Mouse (Mus musculus) macrophage (primary cell): ENCODE measurements around the gene Brd3. TPM values are rescaled to one million over a fixed set of nuclear protein-coding genes. Genes with fewer than 3 reads are reported as not detected.

ENCODE experiments used
- H3K27ac ChIP-seq: fragments of 350-480 bp; formaldehyde crosslinking; 2 replicates; pipeline ENCODE4 v1.9.0; 2021
- H3K36me3 ChIP-seq: fragments of 350-480 bp; formaldehyde crosslinking; 2 replicates; pipeline ENCODE4 v1.9.0; 2021; ENCODE audit errors: inconsistent target
- H3K4me3 ChIP-seq: fragments of 350-480 bp; formaldehyde crosslinking; 2 replicates; pipeline ENCODE4 v1.9.0; 2021; ENCODE audit errors: inconsistent target
- H3K79me2 ChIP-seq: fragments of 350-480 bp; formaldehyde crosslinking; 2 replicates; pipeline ENCODE4 v1.9.0; 2021; ENCODE audit errors: inconsistent target
- WGBS: methylation state at CpG from one replicate; pipeline ENCODE4 v1.1.7; 2026; ENCODE audit warnings: inconsistent platforms; ENCODE audit not compliant: missing documents; 5-methylcytosine and 5-hydroxymethylcytosine counted together
- polyA plus RNA-seq: library from polyadenylated mRNA; stranded (reverse); fragments of 250-400 nt; gene quantifications from 3 replicates; pipeline ENCODE4 v1.2.4, GENCODE M21; 2018; ENCODE audit warnings: inconsistent platforms

Brd3 gene
- polyA plus RNA-seq, 1 experiment from 2014 or later: 33.6 TPM

DNA sequence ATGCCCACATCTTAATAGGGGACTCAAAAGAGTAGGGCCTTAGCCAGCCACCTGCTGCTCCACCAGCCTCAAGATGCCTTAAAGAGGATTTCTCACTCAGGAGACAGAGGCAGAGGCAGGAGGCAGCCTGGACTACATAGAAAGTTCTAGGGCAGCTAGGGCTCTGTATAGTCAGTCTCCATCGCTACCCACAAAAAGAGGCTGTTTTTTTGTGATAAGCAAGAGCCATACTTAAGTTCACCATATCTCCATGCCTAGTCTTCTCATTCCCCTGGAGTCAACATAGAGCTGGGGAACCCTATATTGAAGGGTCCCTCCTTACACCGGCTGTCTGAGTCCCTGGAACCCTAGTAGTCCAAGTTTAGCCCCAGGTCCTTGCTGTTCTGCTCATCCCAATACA, 36.9 kb downstream of the Brd3 start:
- WGBS: 97% methylated on average over 2 of the region's 2 CpGs
- Histone ChIP-seq H3K79me2 (peaks cover 93% of the 10 kb centered on the region), H3K36me3 (no peaks in the 10 kb centered on the region), H3K27ac (no peak overlapping the region), H3K4me3 (no peak overlapping the region)

DNA sequence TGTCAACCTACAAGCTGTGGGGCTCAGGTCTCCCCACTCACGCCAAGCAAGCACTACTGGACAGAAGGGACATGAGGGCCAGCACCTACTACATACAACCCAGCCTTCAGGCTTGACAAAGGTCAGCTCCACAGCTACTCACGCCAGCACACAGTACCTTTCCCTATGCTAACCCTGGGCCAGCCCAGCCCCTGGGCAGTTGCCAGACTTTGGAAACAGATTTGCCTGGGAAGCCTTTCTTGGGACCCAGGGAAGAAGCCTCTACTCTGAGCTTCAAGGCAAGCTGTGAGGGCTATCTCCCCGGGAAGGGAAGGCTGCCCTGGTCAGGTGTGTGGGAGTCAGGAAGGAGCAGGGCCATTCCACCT, 37.5 kb downstream of the Brd3 start:
- H3K27ac ChIP-seq: no peak overlapping the region
- no peak overlapping the region for H3K4me3 ChIP-seq
- no peaks in the 10 kb centered on the region for H3K36me3 ChIP-seq
- peaks cover 98% of the 10 kb centered on the region for H3K79me2 ChIP-seq
- 85% methylated on average over 3 of the region's 3 CpGs for WGBS

DNA sequence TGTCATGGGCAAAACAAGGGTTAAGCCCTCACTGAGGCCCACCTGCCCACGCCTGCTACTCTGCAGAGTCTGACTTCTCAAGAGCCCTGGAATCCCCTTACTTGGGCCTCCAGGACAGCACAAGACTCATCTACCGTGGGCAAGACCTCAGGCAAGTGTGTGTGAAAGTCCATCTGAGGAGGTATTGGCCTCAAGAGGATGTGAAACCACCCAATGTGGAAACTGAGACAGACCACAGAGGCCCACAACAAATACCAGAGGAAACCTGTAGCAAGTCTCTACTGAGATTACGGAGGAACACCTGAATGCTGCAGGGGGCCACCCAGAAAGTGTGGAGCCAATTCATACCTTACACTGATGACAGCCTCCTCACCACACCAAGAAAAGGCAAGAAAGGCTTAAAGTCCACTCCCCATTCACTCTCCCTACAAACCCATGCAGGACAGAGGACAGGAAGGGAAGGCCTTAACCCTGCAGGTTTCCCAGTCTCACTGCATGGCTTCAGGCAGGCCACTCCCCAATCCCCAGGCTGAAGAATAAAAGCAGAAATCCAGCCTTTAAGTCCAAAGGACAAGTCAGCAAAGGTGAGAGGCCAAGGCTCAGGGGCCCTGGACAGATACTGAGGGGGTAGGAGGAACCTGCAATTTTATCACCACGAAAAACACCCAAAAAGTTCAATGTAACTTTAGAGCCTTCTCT, 38.0 kb downstream of the Brd3 start:
- WGBS: 58% methylated on average over 4 of the region's 4 CpGs
- Histone ChIP-seq H3K36me3 (peaks cover 2% of the 10 kb centered on the region; the same call in 1 of the 2 replicates), H3K4me3 (no peak overlapping the region), H3K27ac (no peak overlapping the region), H3K79me2 (peaks cover 100% of the 10 kb centered on the region)

DNA sequence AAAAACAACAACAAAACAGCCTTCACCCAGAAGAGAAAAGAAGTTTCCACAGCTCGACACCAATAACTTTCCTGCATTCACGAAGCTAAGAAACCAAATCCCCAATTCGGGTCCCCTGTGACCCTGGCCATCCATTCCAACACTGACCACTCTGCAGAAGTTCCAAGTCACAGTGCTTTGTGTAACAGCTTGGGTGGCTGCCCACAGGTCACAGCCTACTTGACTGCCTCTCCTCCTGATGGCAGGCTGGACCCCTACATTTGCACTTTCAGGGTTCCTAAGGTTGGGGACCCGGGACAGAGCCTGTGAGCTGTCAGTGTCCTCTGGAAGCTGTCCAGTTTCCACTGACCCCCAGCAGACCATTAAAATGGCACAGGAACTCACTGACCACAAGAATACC, 44.6 kb downstream of the Brd3 start:
- WGBS: 100% methylated on average over 4 of the region's 4 CpGs
- Histone ChIP-seq H3K79me2 (peaks cover 45% of the 10 kb centered on the region), H3K27ac (no peak overlapping the region), H3K4me3 (no peak overlapping the region), H3K36me3 (peaks cover 56% of the 10 kb centered on the region)

DNA sequence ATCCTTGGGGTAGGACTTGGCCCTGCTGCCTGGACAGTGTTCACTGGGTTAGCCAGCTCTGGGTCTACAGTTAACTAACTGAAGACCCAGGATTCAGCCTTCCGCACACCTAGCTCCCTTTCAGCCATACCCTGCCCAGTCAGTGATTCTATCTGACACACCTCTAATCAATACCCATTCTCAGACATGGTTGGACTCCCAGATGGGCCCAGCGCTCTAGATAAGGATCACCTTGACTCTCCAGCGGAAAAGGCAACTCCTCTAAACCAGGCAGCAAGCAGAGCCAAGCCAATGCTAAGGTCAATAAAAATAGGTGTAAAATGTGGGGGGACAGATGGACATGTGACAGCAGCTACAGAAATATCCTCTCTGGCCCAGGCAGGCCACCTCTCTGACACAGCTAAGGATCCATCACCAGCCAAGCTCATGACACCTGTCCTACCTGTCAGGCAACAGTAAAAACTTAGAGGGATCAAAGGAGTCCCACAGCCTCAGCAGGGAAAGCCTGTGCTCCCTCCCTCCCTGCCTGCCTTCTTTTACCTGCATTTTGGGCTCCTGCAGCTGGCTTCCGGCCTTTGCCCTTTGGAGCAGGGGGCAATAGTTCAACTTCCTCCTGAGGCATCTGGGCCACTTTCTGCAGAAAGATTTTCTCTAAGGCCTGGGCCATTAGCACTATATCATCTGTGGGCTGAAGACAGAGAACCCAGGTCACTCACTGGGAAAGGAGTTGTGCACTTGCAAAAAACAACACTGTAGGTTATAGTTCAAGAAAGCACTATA, 45.4 kb downstream of the Brd3 start:
- 91% methylated on average over 4 of the region's 4 CpGs for WGBS
- peaks cover 37% of the 10 kb centered on the region for H3K79me2 ChIP-seq
- H3K4me3 ChIP-seq: no peak overlapping the region
- H3K27ac ChIP-seq: no peak overlapping the region
- peaks cover 65% of the 10 kb centered on the region for H3K36me3 ChIP-seq

DNA sequence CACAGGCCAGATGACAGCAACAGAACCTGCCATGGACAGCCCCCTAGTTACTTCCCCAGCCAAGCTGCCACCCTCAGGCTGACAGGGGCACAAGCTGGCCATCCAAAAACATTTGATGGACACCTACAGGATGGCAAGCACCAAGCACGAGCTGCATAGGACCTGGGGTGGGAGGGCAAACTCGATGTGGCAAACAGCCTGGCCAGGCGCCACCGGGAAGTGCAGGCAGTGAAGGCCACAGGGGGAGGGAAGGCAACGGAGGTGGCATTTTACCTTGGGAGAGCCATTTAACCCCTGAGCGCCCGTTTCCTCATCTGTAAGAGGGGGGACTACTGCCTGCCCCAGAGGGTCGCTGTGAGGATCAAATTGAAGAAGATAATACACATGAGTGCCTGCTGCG, 46.8 kb downstream of the Brd3 start:
- Histone ChIP-seq H3K4me3 (no peak overlapping the region), H3K27ac (no peak overlapping the region), H3K79me2 (peaks cover 23% of the 10 kb centered on the region), H3K36me3 (peaks cover 77% of the 10 kb centered on the region)
- 71% methylated on average over 9 of the region's 9 CpGs for WGBS

DNA sequence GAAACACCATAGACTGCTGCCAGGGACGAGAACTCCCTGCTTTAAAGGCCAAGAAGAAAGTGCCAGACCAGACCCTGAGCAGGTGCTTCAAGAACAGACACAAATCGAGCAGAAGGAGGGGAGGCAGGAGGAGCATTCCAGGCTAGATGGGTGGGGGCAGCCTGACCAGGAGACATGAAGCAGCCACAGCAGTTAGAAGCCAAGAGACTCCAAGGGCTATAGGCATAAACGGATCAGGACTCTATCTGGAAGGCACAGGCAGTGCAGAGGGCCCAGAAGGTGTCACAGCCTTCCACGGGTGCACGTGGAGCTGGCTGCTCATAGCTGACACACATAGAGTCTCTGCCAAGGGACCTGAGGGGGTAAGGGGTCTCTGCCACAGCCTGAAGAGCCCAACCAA, 47.3 kb downstream of the Brd3 start:
- Histone ChIP-seq H3K4me3 (no peak overlapping the region), H3K79me2 (peaks cover 18% of the 10 kb centered on the region), H3K27ac (no peak overlapping the region), H3K36me3 (peaks cover 82% of the 10 kb centered on the region)
- WGBS: 91% methylated on average over 5 of the region's 5 CpGs

DNA sequence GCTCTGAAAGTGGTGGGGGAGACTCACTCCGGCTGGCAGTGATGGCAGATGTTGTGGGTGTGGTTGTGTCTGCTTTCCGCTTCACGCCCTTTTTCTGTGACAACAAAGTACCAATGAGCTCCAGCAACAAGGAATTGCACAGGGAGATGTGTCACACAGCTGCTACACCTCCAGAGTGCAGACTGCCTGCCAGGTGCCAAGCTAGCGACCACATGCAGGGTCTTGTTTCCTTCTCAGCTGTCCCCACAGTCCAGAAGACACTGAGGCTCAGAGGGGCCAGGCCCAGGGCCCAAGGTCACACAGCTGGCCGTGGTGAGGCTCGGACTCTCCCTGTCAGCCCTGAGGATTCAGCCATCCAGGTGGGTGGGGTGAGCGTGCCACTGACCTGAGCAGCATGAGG, 47.7 kb downstream of the Brd3 start:
- peaks cover 13% of the 10 kb centered on the region; the same call in 1 of the 2 replicates for H3K79me2 ChIP-seq
- 96% methylated on average over 7 of the region's 7 CpGs for WGBS
- peaks cover 86% of the 10 kb centered on the region for H3K36me3 ChIP-seq
- H3K27ac ChIP-seq: no peak overlapping the region
- no peak overlapping the region for H3K4me3 ChIP-seq

DNA sequence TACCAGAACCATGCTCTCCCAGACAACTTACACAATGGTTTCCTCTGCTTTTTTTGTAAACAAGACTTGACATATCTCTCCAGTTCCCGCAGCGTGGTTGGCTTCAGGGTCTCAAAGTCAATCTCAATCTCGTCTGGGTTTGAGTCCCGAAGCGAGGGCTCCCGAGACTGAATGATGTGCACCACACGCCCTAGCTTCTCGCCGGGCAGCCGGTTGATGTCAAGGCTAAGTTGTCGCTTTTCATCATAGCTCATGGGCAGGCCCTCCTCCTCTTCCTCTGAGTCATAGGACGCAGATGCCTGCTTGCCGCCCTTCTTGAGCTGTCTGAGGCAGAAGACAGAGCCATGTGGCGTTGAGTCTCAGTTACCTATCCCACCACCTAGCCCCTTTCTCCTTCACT, 57.2 kb downstream of the Brd3 start:
- Histone ChIP-seq H3K4me3 (no peak overlapping the region), H3K27ac (no peak overlapping the region), H3K36me3 (peaks cover 77% of the 10 kb centered on the region), H3K79me2 (no peaks in the 10 kb centered on the region)
- WGBS: 94% methylated on average over 14 of the region's 14 CpGs

DNA sequence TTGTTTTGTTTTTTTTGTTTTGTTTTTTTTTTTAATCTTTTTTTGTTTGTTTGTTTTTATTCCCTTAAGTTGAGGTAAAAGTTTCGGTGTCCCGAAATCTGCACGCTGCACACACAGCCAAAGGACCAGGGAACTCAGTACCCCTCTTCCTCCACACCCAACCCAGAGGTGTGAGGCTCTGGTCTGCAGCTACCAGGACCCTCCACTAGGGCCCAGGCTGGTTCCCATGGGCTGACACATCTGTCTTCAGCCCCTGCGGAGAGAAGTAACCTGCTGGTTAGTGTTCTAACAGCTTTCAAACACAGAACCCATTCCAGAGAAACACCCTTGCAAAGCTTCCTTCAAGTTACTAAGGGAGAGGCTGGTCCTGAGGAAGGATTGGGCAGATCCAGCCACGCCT, 59.7 kb downstream of the Brd3 start:
- WGBS: 92% methylated on average over 5 of the region's 5 CpGs
- no peak overlapping the region for H3K4me3 ChIP-seq
- peaks cover 55% of the 10 kb centered on the region for H3K36me3 ChIP-seq
- H3K27ac ChIP-seq: no peak overlapping the region
- no peaks in the 10 kb centered on the region for H3K79me2 ChIP-seq

DNA sequence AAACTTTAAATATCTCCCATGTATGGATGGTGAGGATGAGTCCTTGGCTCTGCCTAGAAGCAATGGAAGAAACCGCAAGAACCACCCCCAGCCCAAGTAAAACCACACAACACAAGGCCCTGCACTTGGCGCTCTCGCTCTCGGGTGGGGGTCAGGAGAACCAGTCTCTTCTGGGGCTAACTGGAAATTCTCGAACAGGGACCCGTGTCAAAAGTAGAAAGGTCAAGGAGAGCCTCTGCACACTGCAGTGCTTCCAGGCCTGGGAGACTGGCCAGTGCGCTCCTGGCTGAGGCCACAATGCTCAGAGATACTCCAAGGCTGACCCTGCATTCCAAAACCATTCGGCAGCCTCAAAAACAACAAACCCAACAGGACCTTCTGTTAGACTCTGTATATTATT, 60.6 kb downstream of the Brd3 start:
- Histone ChIP-seq H3K27ac (no peak overlapping the region), H3K36me3 (peaks cover 48% of the 10 kb centered on the region), H3K4me3 (no peak overlapping the region), H3K79me2 (no peaks in the 10 kb centered on the region)
- WGBS: 87% methylated on average over 8 of the region's 8 CpGs

DNA sequence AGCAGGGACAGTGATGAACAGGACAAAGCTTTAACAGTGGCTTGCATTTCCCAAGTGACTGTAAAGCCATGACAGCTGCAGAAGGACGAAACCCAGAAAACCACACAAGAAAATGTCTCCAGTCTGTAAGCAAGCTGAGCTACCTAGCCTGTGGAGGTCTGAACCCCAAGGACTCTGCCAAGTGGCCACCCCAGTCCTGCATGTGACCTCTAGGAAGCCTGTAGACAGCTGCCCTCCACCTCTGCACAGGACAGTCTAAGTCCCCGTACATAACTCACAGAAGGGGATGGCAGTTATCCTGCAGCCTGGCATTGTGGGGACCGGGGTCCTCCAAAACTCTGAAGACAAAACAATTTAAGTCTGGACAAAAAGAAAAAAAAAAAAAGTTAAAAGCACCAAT, 61.6 kb downstream of the Brd3 start:
- WGBS: 100% methylated on average over 3 of the region's 3 CpGs
- H3K4me3 ChIP-seq: no peak overlapping the region
- peaks cover 39% of the 10 kb centered on the region for H3K36me3 ChIP-seq
- H3K27ac ChIP-seq: no peak overlapping the region
- H3K79me2 ChIP-seq: no peaks in the 10 kb centered on the region

DNA sequence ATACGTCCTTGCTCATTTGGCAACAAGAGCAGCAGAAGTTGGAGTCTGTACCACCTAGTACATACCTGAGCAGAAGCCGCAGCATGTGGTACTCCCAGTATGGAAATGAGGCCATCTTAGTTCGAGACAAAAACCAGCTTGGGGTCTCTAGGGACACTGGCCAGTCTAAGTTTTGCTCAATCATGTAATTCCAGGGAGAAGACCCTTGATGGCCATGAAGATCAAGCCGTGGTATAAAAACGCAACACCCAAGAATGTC, 64.1 kb downstream of the Brd3 start:
- Histone ChIP-seq H3K36me3 (peaks cover 16% of the 10 kb centered on the region), H3K4me3 (no peak overlapping the region), H3K27ac (no peak overlapping the region), H3K79me2 (no peaks in the 10 kb centered on the region)
- 87% methylated on average over 5 of the region's 5 CpGs for WGBS

DNA sequence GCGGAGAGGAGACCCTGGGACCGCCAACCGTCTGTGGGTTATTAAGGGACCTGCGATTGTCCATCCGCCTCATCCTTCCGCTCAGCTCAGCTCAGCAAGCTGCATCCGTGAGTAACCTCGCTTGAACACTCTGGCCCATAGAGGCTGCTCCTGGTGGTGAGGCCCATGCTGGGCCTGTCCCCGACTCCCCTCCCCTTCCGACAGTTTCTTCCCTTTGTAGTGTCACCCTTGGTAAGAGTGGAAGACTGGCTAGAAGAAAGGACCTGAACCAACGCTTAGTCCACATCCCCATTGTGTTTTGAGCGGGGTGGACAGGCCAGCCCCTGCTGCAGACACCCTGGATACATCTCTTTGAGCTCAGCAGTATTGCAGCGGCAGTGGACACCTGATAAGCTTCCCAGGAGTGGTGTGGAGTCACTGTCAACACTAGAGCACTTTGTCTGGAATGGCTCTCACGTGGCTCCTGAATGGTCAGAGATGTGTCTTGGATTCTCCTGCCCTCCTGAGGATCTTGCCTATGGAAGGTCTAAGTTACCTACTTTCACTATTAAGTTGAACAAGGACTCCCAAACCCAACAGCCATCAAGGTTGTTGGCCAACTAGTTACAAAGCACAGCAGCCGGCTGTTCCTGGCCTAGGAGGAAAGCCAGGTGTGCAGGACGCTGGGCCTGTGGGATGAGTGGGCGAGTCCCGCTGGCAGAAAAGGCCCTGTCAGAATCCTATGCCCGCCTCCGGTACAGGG, 64.6 kb downstream of the Brd3 start:
- peaks cover 11% of the 10 kb centered on the region for H3K36me3 ChIP-seq
- 60% methylated on average over 20 of the region's 20 CpGs for WGBS

More for the DNA sequence above, 64.6 kb downstream of the Brd3 start:
- Histone ChIP-seq H3K79me2 (no peaks in the 10 kb centered on the region), H3K4me3 (peak overlapping the region; percentile 33), H3K27ac (no peak overlapping the region)
